Mouse (Mus musculus): ENCODE results near the gene Sfta2. TPM values are rescaled to one million over a fixed set of nuclear protein-coding genes. Genes with fewer than 3 reads are reported as not detected.

Sfta2 gene
- total RNA-seq, 2 experiments from 2014 or later, result not detected

Other genes starting within 250 kb of the Sfta2 start
- 1 to 10 TPM; 3.6 to 4.0 TPM for gene H2-Q4, start 221.9 kb upstream of the Sfta2 start, total RNA-seq (2021)
- under 1 TPM; 0.17 to 0.26 TPM for gene H2-Q6, start 176.7 kb upstream of the Sfta2 start, total RNA-seq (2021)
- gene H2-Q7, start 162.4 kb upstream of the Sfta2 start, total RNA-seq (2021), result under 1 TPM; 0.33 to 0.62 TPM
- under 1 TPM; 0.10 to 0.13 TPM for gene H2-Q10, start 131.5 kb upstream of the Sfta2 start, total RNA-seq (2021)
- not detected for gene Pou5f1, start 95.5 kb upstream of the Sfta2 start, total RNA-seq (2021)
- 1 to 10 TPM; 1.5 to 2.0 TPM for gene Tcf19, start 84.7 kb upstream of the Sfta2 start, total RNA-seq (2021)
- 1 to 10 TPM; 1.4 to 2.8 TPM for gene Cchcr1, start 84.4 kb upstream of the Sfta2 start, total RNA-seq (2021)
- not detected for gene Psors1c2, start 68.3 kb upstream of the Sfta2 start, total RNA-seq (2021)
- gene Cdsn, start 49.4 kb upstream of the Sfta2 start, total RNA-seq (2021), result not detected
- gene 2300002M23Rik, start 34.1 kb upstream of the Sfta2 start, total RNA-seq (2021), result not detected
- not detected for gene Gm9573, start 25.1 kb downstream of the Sfta2 start, total RNA-seq (2021)
- gene Mucl3, start 42.1 kb downstream of the Sfta2 start, total RNA-seq (2021), result not detected
- gene Vars2, start 66.0 kb downstream of the Sfta2 start, total RNA-seq (2021), result 10 to 100 TPM; 12.5 to 12.9 TPM
- gene Gtf2h4, start 72.2 kb downstream of the Sfta2 start, total RNA-seq (2021), result 10 to 100 TPM; 15.3 to 19.0 TPM
- 10 to 100 TPM; 12.7 to 15.0 TPM for gene Ddr1, start 103.1 kb downstream of the Sfta2 start, total RNA-seq (2021)
- gene Ier3, start 220.1 kb downstream of the Sfta2 start, total RNA-seq (2021), result 1 to 10 TPM; 5.3 to 5.4 TPM
- gene Flot1, start 221.7 kb downstream of the Sfta2 start, total RNA-seq (2021), result 10 to 100 TPM; 44.0 to 44.1 TPM
- 10 to 100 TPM; 34.7 to 38.6 TPM for gene Tubb5, start 236.8 kb downstream of the Sfta2 start, total RNA-seq (2021)
- gene Mdc1, start 240.0 kb downstream of the Sfta2 start, total RNA-seq (2021), result 1 to 10 TPM; 2.9 to 3.5 TPM